Mouse (Mus musculus) heart, adult 2 months (tissue): ENCODE results near the gene Xpc. TPM values are rescaled to one million over a fixed set of nuclear protein-coding genes. Genes with fewer than 3 reads are reported as not detected.
A peak's percentile ranks its signal among the peaks of the same experiment; 100 is the strongest.

Experiments
- DNase-seq, 2 experiments: peaks; one replicate each; pipeline ENCODE4 v3.0.0; 2021
- H3K27ac ChIP-seq: fragments of 200-600 bp; 2 replicates; pipeline ENCODE4 v1.8.1; 2022
- H3K27me3 ChIP-seq: fragments of 200-500 bp; 2 replicates; pipeline ENCODE4 v1.6.1; 2012; ENCODE audit warnings: mild to moderate bottlenecking, low read length, inconsistent platforms, mixed read lengths; ENCODE audit not compliant: control insufficient read depth, insufficient read depth
- H3K36me3 ChIP-seq: fragments of 200-500 bp; 2 replicates; pipeline ENCODE4 v1.6.1; 2012; ENCODE audit warnings: low read length, inconsistent platforms; ENCODE audit not compliant: control insufficient read depth, insufficient read depth
- H3K4me1 ChIP-seq: fragments of 200-500 bp; 2 replicates; pipeline ENCODE4 v1.6.1; 2011; ENCODE audit warnings: low read length; ENCODE audit not compliant: control insufficient read depth, insufficient read depth
- H3K4me3 ChIP-seq: fragments of 200-600 bp; 2 replicates; pipeline ENCODE4 v1.8.1; 2022
- H3K79me2 ChIP-seq: fragments of 200-500 bp; replicated peaks from 2 replicates; pipeline ENCODE4 v1.6.1; 2012; ENCODE audit warnings: mild to moderate bottlenecking, inconsistent platforms, low read length, moderate library complexity, mixed read lengths; ENCODE audit not compliant: control insufficient read depth, insufficient read depth
- H3K9ac ChIP-seq: fragments of 200-500 bp; 2 replicates; pipeline ENCODE4 v1.6.1; 2012; ENCODE audit warnings: low read depth, mild to moderate bottlenecking, control low read depth, inconsistent platforms, low read length, mixed read lengths
- CTCF ChIP-seq: fragments of 200-600 bp; IDR thresholded peaks from 2 replicates; pipeline ENCODE4 v1.8.1; 2022; ENCODE audit warnings: antibody characterized with exemption, mild to moderate bottlenecking, moderate library complexity
- EP300 ChIP-seq: fragments of 200-500 bp; IDR thresholded peaks from 2 replicates; pipeline ENCODE4 v1.6.1; 2011; ENCODE audit warnings: low read depth, low read length, control low read depth; ENCODE audit not compliant: insufficient read depth
- POLR2A ChIP-seq: fragments of 200-500 bp; IDR thresholded peaks from 2 replicates; pipeline ENCODE4 v1.6.1; 2011; ENCODE audit warnings: mild to moderate bottlenecking, low read depth, low read length, control low read depth; ENCODE audit not compliant: insufficient read depth
- WGBS: fragments of 180-500 bp; shearing (Covaris S2); methylation state at CpG from one replicate; pipeline ENCODE4 v1.1.7; 2018; 5-methylcytosine and 5-hydroxymethylcytosine counted together
- intact Hi-C: fragments of 180-260 bp; cut with DNase I; formaldehyde crosslinking; loops from one replicate; pipeline ENCODE4 v1.15.1; 2025
- polyA plus RNA-seq: library from polyadenylated mRNA; depleted of rRNA; stranded (reverse); fragments of >200 nt; gene quantifications from 2 replicates; pipeline ENCODE4 v1.2.3, GENCODE M21; 2012
- total RNA-seq, 2 experiments: library from RNA; stranded (reverse); gene quantifications; 2 replicates each; pipeline ENCODE4 v1.2.3; 2021

Gene Xpc
- total and polyA plus RNA-seq, 3 experiments, result 5.6 to 10.7 (median 9.3) TPM

GRCm38 (mm10) chr6:91531276-91531675 is 15.6 kb upstream of the Xpc start:
- no peaks in the 10 kb centered on the region for H3K27me3 ChIP-seq
- 42% methylated on average over 6 of the region's 6 CpGs for WGBS
- peak in 1 of 2 experiments; percentile 65 for DNase-seq

GRCm38 (mm10) chr6:91530673-91531072 is 15.0 kb upstream of the Xpc start:
- DNase-seq, result no peak

More at GRCm38 (mm10) chr6:91531276-91531675, 15.6 kb upstream of the Xpc start:
- intact Hi-C loops, result no loop called here
- Histone ChIP-seq H3K27ac (peak overlapping the region; percentile 44), H3K4me1 (peaks cover 6% of the 10 kb centered on the region), H3K79me2 (no peaks in the 10 kb centered on the region), H3K9ac (no peak overlapping the region), H3K36me3 (no peaks in the 10 kb centered on the region), H3K4me3 (no peak overlapping the region)
- no peak for TF ChIP-seq CTCF
- TF ChIP-seq EP300, result no peak
- no peak for TF ChIP-seq POLR2A

GRCm38 (mm10) chr6:91528265-91528664 is 12.6 kb upstream of the Xpc start:
- peak; percentile 97 for TF ChIP-seq EP300
- 0 out of 2 replicates have a peak, but pooled peaks have one; percentile 25 for TF ChIP-seq CTCF
- TF ChIP-seq POLR2A, result no peak

More at GRCm38 (mm10) chr6:91530673-91531072, 15.0 kb upstream of the Xpc start:
- Histone ChIP-seq H3K4me1 (peaks cover 6% of the 10 kb centered on the region), H3K27me3 (no peaks in the 10 kb centered on the region), H3K9ac (no peak overlapping the region), H3K36me3 (no peaks in the 10 kb centered on the region), H3K79me2 (no peaks in the 10 kb centered on the region), H3K27ac (no peak overlapping the region), H3K4me3 (no peak overlapping the region)
- TF ChIP-seq POLR2A, result no peak
- TF ChIP-seq CTCF, result no peak
- no peak for TF ChIP-seq EP300
- WGBS, result 93% methylated on average over 8 of the region's 8 CpGs
- intact Hi-C loops, result no loop called here

GRCm38 (mm10) chr6:91527227-91527860 is 11.7 kb upstream of the Xpc start:
- Histone ChIP-seq H3K27ac (peak overlapping the region; percentile 72), H3K4me1 (peaks cover 6% of the 10 kb centered on the region), H3K9ac (0 out of 2 replicates have a peak overlapping the region, but pooled peaks have one; percentile 1), H3K27me3 (no peaks in the 10 kb centered on the region), H3K4me3 (no peak overlapping the region), H3K79me2 (no peaks in the 10 kb centered on the region), H3K36me3 (no peaks in the 10 kb centered on the region)
- DNase-seq, result no peak
- intact Hi-C loops, result loop anchor here (1.0 to 5.0 kb wide), 4 partner anchors 49 to 325 kb away; partner anchors contain the start of gene Slc6a6
- TF ChIP-seq POLR2A (no peak), EP300 (0 out of 2 replicates have a peak, but pooled peaks have one; percentile 35), CTCF (peak; percentile 85)
- WGBS, result 34% methylated on average over 5 of the region's 5 CpGs

More at GRCm38 (mm10) chr6:91528265-91528664, 12.6 kb upstream of the Xpc start:
- Histone ChIP-seq H3K27me3 (no peaks in the 10 kb centered on the region), H3K9ac (no peak overlapping the region), H3K4me1 (peaks cover 6% of the 10 kb centered on the region), H3K4me3 (no peak overlapping the region), H3K79me2 (no peaks in the 10 kb centered on the region), H3K27ac (peak overlapping the region; percentile 72; the same call in 1 of the 2 replicates), H3K36me3 (no peaks in the 10 kb centered on the region)
- 65% methylated on average over 7 of the region's 7 CpGs for WGBS
- intact Hi-C loops, result loop anchor here (1.0 to 5.0 kb wide), 2 partner anchors 18 to 154 kb away; partner anchors contain the start of gene Slc6a6
- DNase-seq, result peak; percentile 57 to 87

- TF ChIP-seq EP300 (no peak), CTCF (no peak), POLR2A (no peak)
- H3K27me3 ChIP-seq, result no peaks in the 10 kb centered on the region
- H3K79me2 ChIP-seq, result no peaks in the 10 kb centered on the region
- intact Hi-C loops, result loop anchor here (5.0 kb wide), 1 partner anchor 157 kb away; the partner anchor contains the start of gene Slc6a6
- DNase-seq, result no peak
- 80% methylated on average over 4 of the region's 4 CpGs for WGBS
- no peaks in the 10 kb centered on the region for H3K36me3 ChIP-seq
- no peak overlapping the region for H3K9ac ChIP-seq
- H3K4me3 ChIP-seq, result no peak overlapping the region
- no peak overlapping the region for H3K27ac ChIP-seq
- peaks cover 3% of the 10 kb centered on the region for H3K4me1 ChIP-seq
Measured at GRCm38 (mm10) chr6:91525544-91525943, 9.9 kb upstream of the Xpc start.

- intact Hi-C loops, result no loop called here
- H3K27ac ChIP-seq, result no peak overlapping the region
- no peak for TF ChIP-seq CTCF
- TF ChIP-seq POLR2A, result no peak
- TF ChIP-seq EP300, result no peak
- WGBS, result 92% methylated on average over 5 of the region's 5 CpGs
- H3K4me1 ChIP-seq, result peaks cover 4% of the 10 kb centered on the region
- no peaks in the 10 kb centered on the region for H3K27me3 ChIP-seq
- no peak overlapping the region for H3K9ac ChIP-seq
- H3K79me2 ChIP-seq, result no peaks in the 10 kb centered on the region
- no peak for DNase-seq
- no peak overlapping the region for H3K4me3 ChIP-seq
- peaks cover 2% of the 10 kb centered on the region; the same call in 1 of the 2 replicates for H3K36me3 ChIP-seq
Measured at GRCm38 (mm10) chr6:91522816-91523215, 7.1 kb upstream of the Xpc start.
